Mouse (Mus musculus): ENCODE results near the gene Sult6b2. TPM values are rescaled to one million over a fixed set of nuclear protein-coding genes. Genes with fewer than 3 reads are reported as not detected.

Gene Sult6b2
- under 1 TPM; 0.87 to 0.95 TPM for total RNA-seq (2023)

GRCm38 (mm10) chr6:142804402-142804801 is at the start of gene Sult6b2:
Gene Sult6b2, minus strand, starts transcription at chr6:142804502.

GRCm38 (mm10) chr6:142756507-142757333 is 47.6 kb downstream of the Sult6b2 start, which contains the start of gene Cmas:
Gene Cmas, plus strand, starts transcription at chr6:142756686.

Other genes starting within 250 kb of the Sult6b2 start
- under 1 TPM in 1 of 2 experiments, not detected in 1; 0.70 TPM for gene Kcnj8, start 232.9 kb downstream of the Sult6b2 start, total RNA-seq (2023)
- not detected for gene Abcc9, start 102.2 kb downstream of the Sult6b2 start, total RNA-seq (2023)
- gene Cmas, start 47.8 kb downstream of the Sult6b2 start, total RNA-seq (2023), result 10 to 100 TPM; 76.7 to 79.8 TPM
- gene St8sia1, start 159.9 kb upstream of the Sult6b2 start, total RNA-seq (2023), result 10 to 100 TPM; 78.9 to 91.5 TPM

Measured in T-cell, adult 66 days (primary cell).